Mouse (Mus musculus) C2C12 (cell line): ENCODE results near the gene Xxylt1. TPM values are rescaled to one million over a fixed set of nuclear protein-coding genes. Genes with fewer than 3 reads are reported as not detected.

Experiments used
- H3K27me3 ChIP-seq: one replicate; pipeline ENCODE4 v1.6.1; 2011; ENCODE audit not compliant: control insufficient read depth, insufficient read depth, insufficient read length
- H3K36me3 ChIP-seq: one replicate; pipeline ENCODE4 v1.6.1; 2011; ENCODE audit not compliant: control insufficient read depth, insufficient read depth
- H3K4me3 ChIP-seq: one replicate; pipeline ENCODE4 v1.5.1; 2011; ENCODE audit warnings: mild to moderate bottlenecking, control low read depth; ENCODE audit not compliant: poor library complexity, insufficient read depth, severe bottlenecking
- H3K79me2 ChIP-seq: one replicate; pipeline ENCODE4 v1.6.1; 2011; ENCODE audit not compliant: control insufficient read depth, insufficient read depth
- H3K79me3 ChIP-seq: one replicate; pipeline ENCODE4 v1.6.1; 2011; ENCODE audit warnings: low read depth, control low read depth
- H3ac ChIP-seq: one replicate; pipeline ENCODE3; 2011; ENCODE audit warnings: low read depth; ENCODE audit not compliant: control insufficient read depth, insufficient read length
- CEBPB ChIP-seq: IDR thresholded peaks from one replicate; pipeline ENCODE4 v1.6.1; 2011; ENCODE audit warnings: low read depth, mild to moderate bottlenecking, control low read depth, moderate library complexity
- CTCF ChIP-seq: IDR thresholded peaks from one replicate; pipeline ENCODE4 v1.5.1; 2011; ENCODE audit not compliant: control insufficient read depth, insufficient read depth, insufficient read length
- FOSL1 ChIP-seq: IDR thresholded peaks from one replicate; pipeline ENCODE4 v1.8.0; 2011; ENCODE audit warnings: mild to moderate bottlenecking, low read length; ENCODE audit not compliant: poor library complexity, insufficient read depth, severe bottlenecking
- MAX ChIP-seq: IDR thresholded peaks from one replicate; pipeline ENCODE4 v1.6.1; 2011; ENCODE audit warnings: mild to moderate bottlenecking, control low read depth
- MYOD1 ChIP-seq: IDR thresholded peaks from one replicate; pipeline ENCODE4 v1.6.1; 2011; ENCODE audit warnings: low read depth; ENCODE audit not compliant: control insufficient read depth, insufficient read length
- MYOG ChIP-seq: IDR thresholded peaks from one replicate; pipeline ENCODE4 v1.6.1; 2011; ENCODE audit not compliant: control insufficient read depth, insufficient read length; ENCODE audit errors: extremely low read depth
- USF1 ChIP-seq: IDR thresholded peaks from one replicate; pipeline ENCODE4 v1.6.1; 2011; ENCODE audit warnings: low read depth, mild to moderate bottlenecking, control low read depth, moderate library complexity
- polyA plus RNA-seq: library from polyadenylated mRNA; unstranded; fragments of >200 nt; fragmentation: generic; extraction: Trizol; gene quantifications from one replicate; pipeline ENCODE4 v1.2.1, GENCODE M21; 2012; ENCODE audit warnings: missing spikeins

Gene Xxylt1
- polyA plus RNA-seq, 1 experiment, result 10.4 TPM

GRCm38 (mm10) chr16:30925496-30925895 is 155.7 kb downstream of the Xxylt1 start:
- H3K79me2 ChIP-seq, result no peaks in the 10 kb centered on the region
- H3K4me3 ChIP-seq, result no peak overlapping the region
- TF ChIP-seq CEBPB (no peak), FOSL1 (no peak), CTCF (no peak), MYOD1 (no peak), MAX (no peak), USF1 (no peak), MYOG (no peak)
- no peaks in the 10 kb centered on the region for H3K36me3 ChIP-seq
- H3K27me3 ChIP-seq, result no peaks in the 10 kb centered on the region
- no peak overlapping the region for H3ac ChIP-seq
- no peaks in the 10 kb centered on the region for H3K79me3 ChIP-seq

GRCm38 (mm10) chr16:30923899-30924298 is 157.3 kb downstream of the Xxylt1 start:
- Histone ChIP-seq H3ac (no peak overlapping the region), H3K4me3 (no peak overlapping the region), H3K36me3 (no peaks in the 10 kb centered on the region), H3K79me3 (no peaks in the 10 kb centered on the region), H3K27me3 (no peaks in the 10 kb centered on the region), H3K79me2 (no peaks in the 10 kb centered on the region)
- TF ChIP-seq CEBPB, result no peak
- no peak for TF ChIP-seq USF1
- TF ChIP-seq MYOG, result no peak

DNA sequence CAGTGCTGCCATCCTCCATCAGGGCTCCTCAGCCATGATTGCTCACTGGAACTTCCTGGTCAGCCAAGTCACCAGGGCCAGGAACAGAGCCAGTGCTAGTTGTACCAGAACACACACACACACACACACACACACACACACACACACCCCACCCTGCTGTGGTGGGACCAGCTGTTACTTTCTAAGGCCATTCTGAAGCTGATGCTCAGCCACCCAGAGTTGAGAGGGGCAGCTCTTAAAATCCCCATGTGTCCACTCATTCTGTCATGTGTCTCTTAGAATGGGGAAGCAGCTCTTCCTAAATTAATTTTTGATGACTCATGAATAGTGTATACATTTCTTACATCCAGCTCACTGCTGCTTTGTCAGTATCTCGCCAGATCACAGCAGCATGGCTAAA is 158.7 kb downstream of the Xxylt1 start:
- TF ChIP-seq CEBPB (no peak), USF1 (no peak), FOSL1 (no peak), MYOG (no peak), MYOD1 (no peak), MAX (no peak), CTCF (no peak)
- H3K79me3 ChIP-seq, result no peaks in the 10 kb centered on the region
- H3K79me2 ChIP-seq, result no peaks in the 10 kb centered on the region
- H3K4me3 ChIP-seq, result no peak overlapping the region
- H3K36me3 ChIP-seq, result no peaks in the 10 kb centered on the region
- no peaks in the 10 kb centered on the region for H3K27me3 ChIP-seq
- no peak overlapping the region for H3ac ChIP-seq

- Histone ChIP-seq H3ac (no peak overlapping the region), H3K79me2 (no peaks in the 10 kb centered on the region), H3K36me3 (no peaks in the 10 kb centered on the region), H3K27me3 (no peaks in the 10 kb centered on the region), H3K4me3 (no peak overlapping the region), H3K79me3 (no peaks in the 10 kb centered on the region)
- TF ChIP-seq MYOG (no peak), MYOD1 (no peak), CEBPB (no peak), MAX (no peak)
These were observed 162.4 kb downstream of the Xxylt1 start for GRCm38 (mm10) chr16:30918866-30919265.

- Histone ChIP-seq H3K27me3 (no peaks in the 10 kb centered on the region), H3K79me3 (no peaks in the 10 kb centered on the region), H3K36me3 (no peaks in the 10 kb centered on the region), H3K79me2 (no peaks in the 10 kb centered on the region), H3K4me3 (no peak overlapping the region), H3ac (no peak overlapping the region)
- TF ChIP-seq CTCF, result no peak
- no peak for TF ChIP-seq CEBPB
- no peak for TF ChIP-seq MYOD1
- no peak for TF ChIP-seq MAX
- TF ChIP-seq USF1, result no peak
- TF ChIP-seq FOSL1, result no peak
- no peak for TF ChIP-seq MYOG
These were observed 164.3 kb downstream of the Xxylt1 start for GRCm38 (mm10) chr16:30916931-30917330.

DNA sequence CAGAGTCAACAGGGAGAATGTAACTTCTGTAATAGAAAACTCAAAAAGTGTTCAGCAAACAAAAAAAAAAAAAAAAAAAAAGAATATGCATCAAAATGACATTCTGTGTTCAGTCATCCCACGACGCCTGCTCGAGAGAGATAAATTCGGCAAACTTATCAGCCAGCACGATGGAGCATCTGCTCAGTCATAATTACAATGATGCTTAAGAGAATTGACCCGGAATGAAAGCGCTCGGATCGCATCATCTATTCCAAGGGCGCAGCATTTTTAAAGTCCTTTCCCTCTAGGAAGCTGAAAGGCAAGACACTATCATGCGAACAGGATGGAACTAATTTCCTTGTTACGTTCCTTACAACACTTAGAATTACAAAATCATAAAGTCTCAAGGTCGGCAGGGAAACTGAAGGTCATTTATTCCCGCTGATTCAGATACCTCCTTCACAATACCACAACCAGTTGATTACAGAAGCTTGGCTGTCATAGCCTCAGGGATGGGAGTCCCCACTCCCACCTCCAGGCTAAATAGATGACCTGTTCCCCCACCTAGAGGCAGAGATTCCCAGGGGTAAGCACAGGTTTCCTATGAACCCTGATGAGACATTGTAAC is 165.5 kb downstream of the Xxylt1 start:
- no peak overlapping the region for H3ac ChIP-seq
- H3K27me3 ChIP-seq, result no peaks in the 10 kb centered on the region
- no peaks in the 10 kb centered on the region for H3K36me3 ChIP-seq
- TF ChIP-seq MAX, result no peak
- no peak for TF ChIP-seq MYOD1
- TF ChIP-seq MYOG, result no peak
- TF ChIP-seq FOSL1, result no peak
- no peak for TF ChIP-seq CEBPB
- no peak for TF ChIP-seq CTCF
- TF ChIP-seq USF1, result no peak
- no peaks in the 10 kb centered on the region for H3K79me3 ChIP-seq
- H3K4me3 ChIP-seq, result no peak overlapping the region
- no peaks in the 10 kb centered on the region for H3K79me2 ChIP-seq

Other genes with a start within 250 kb of the Xxylt1 start
- 6.2 TPM for gene Acap2, start 119.8 kb upstream of the Xxylt1 start, polyA plus RNA-seq
- gene Ppp1r2, start 193.8 kb upstream of the Xxylt1 start, polyA plus RNA-seq, result 39.9 TPM
- gene Apod, start 233.4 kb upstream of the Xxylt1 start, polyA plus RNA-seq, result 0.07 TPM